Mouse (Mus musculus): Measurements from ENCODE around the gene Has1. TPM values are rescaled to one million over a fixed set of nuclear protein-coding genes. Genes with fewer than 3 reads are reported as not detected.
A peak's percentile ranks its signal among the peaks of the same experiment; 100 is the strongest.

The Has1 gene
- polyA plus RNA-seq, 2 experiments, result 0.25 to 1.6 TPM

DNA sequence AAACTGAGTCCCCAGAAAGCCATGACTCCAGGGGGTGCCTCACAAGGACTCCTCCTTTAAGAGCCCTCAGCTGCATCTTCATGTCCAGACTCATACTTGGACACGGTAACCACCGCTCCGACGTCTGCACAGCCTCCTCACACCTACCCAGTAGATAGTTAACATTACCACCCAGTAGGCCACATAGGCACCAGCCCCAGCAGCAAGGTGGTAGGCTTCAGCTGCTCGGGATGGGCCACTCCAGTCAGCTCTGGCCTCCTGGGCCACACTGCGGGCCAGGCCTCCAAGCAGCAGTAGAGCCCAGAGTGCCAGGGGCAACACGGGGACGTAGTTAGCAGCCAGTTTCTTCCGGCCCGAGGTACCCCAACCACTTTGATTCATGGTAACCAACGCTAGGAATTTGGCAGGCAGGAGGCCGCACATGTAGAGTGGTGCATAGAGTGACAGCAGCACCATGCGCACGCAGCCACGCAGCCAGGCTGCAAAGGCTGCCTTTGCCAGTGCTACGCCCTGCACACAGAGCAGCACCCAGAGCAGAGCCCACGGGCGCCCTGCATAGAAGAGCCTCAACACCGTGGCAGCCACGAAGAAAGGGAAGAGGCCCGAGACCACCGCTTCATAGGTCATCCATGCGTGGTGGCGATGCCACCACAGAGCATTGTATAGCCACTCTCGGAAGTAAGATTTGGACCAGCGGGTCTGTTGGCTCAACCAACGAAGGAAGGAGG lies 11.3 kb downstream of the Has1 start:
- no peak overlapping the region for H3K4me2 ChIP-seq (replicated peaks; ENCODE audit: low read depth, low read length, severe bottlenecking)
- no peak for TF ChIP-seq POLR2A (IDR thresholded peaks at IDR 0.05; ENCODE audit: borderline replicate concordance, extremely low read depth, insufficient read depth, insufficient read length)
- H3K9ac ChIP-seq (ENCODE audit: low read depth, low read length, severe bottlenecking), result no peak overlapping the region
- H3K27me3 ChIP-seq (ENCODE audit: control insufficient read depth, insufficient read depth, low read length), result no peaks in the 10 kb centered on the region
- H3K4me1 ChIP-seq (ENCODE audit: control insufficient read depth, insufficient read depth, low read length), result no peaks in the 10 kb centered on the region; the same call in 1 of the 2 replicates
- no peak overlapping the region for H3K27ac ChIP-seq (replicated peaks; ENCODE audit: low read depth, low read length)
- ATAC-seq (ENCODE audit: low FRiP score, low read depth) (no peak), DNase-seq (ENCODE audit: low spot score) (no peak)
- H3K9me3 ChIP-seq (ENCODE audit: control insufficient read depth, low read length), result no peaks in the 10 kb centered on the region
- H3K4me3 ChIP-seq (replicated peaks; ENCODE audit: low read length), result no peak overlapping the region
- H3K36me3 ChIP-seq (ENCODE audit: control insufficient read depth, insufficient read depth, low read length), result peaks cover 46% of the 10 kb centered on the region
- WGBS, result 72% methylated on average over 27 of the region's 27 CpGs

DNA sequence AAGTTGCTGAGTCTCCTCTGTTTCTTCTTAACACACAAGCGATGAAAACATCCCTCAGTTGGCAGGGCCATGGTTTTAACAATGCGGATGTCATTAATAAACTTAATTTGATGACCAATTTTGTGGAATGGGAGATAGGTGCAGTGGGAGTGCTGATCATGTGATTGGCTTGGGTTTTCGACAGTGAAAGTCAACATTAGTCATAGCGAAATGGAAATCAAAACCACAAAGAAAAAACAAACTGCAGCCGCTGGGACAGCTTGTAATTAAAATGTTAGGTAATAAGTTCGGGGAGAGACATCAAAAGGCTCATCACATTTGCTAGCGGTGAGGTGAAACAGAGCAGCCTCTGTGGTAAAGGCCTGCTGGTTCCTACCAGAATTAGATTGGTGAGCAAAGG lies 14.2 kb downstream of the Has1 start:
- H3K4me1 ChIP-seq (ENCODE audit: control insufficient read depth, insufficient read depth, low read length), result peaks cover 21% of the 10 kb centered on the region
- DNase-seq (ENCODE audit: low spot score), result no peak
- peaks cover 60% of the 10 kb centered on the region for H3K36me3 ChIP-seq (ENCODE audit: control insufficient read depth, insufficient read depth, low read length)
- H3K4me3 ChIP-seq (replicated peaks; ENCODE audit: low read length), result no peak overlapping the region
- TF ChIP-seq POLR2A (IDR thresholded peaks at IDR 0.05; ENCODE audit: borderline replicate concordance, extremely low read depth, insufficient read depth, insufficient read length), result no peak
- H3K27me3 ChIP-seq (ENCODE audit: control insufficient read depth, insufficient read depth, low read length), result no peaks in the 10 kb centered on the region
- H3K4me2 ChIP-seq (replicated peaks; ENCODE audit: low read depth, low read length, severe bottlenecking), result no peak overlapping the region
- WGBS, result 90% methylated on average over 7 of the region's 7 CpGs
- H3K27ac ChIP-seq (replicated peaks; ENCODE audit: low read depth, low read length), result no peak overlapping the region
- H3K9me3 ChIP-seq (ENCODE audit: control insufficient read depth, low read length), result no peaks in the 10 kb centered on the region
- H3K9ac ChIP-seq (ENCODE audit: low read depth, low read length, severe bottlenecking), result no peak overlapping the region
- ATAC-seq (ENCODE audit: low FRiP score, low read depth), result no peak

DNA sequence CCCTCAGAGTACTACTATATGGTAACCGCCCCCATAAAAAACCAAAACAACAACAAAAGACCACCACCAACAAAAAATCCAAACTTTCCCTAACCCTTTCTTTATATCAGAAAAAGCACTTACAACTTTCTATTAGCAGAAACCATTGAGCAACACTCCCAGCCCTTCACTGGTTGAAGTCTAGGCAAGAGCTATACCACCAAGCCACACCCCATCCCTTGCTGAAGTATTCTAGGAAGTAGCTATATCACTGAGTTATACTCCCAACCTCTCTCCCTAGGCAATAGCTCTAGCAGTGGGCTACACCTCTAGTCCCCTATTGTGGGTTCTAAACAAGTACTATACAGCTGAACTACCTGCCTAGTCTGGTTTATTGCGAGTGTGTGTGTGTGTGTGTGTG lies 15.7 kb downstream of the Has1 start:
- H3K27me3 ChIP-seq (ENCODE audit: control insufficient read depth, insufficient read depth, low read length), result no peaks in the 10 kb centered on the region
- no peak overlapping the region for H3K4me2 ChIP-seq (replicated peaks; ENCODE audit: low read depth, low read length, severe bottlenecking)
- no peak overlapping the region for H3K27ac ChIP-seq (replicated peaks; ENCODE audit: low read depth, low read length)
- TF ChIP-seq POLR2A (IDR thresholded peaks at IDR 0.05; ENCODE audit: borderline replicate concordance, extremely low read depth, insufficient read depth, insufficient read length), result no peak
- H3K4me1 ChIP-seq (ENCODE audit: control insufficient read depth, insufficient read depth, low read length), result peaks cover 35% of the 10 kb centered on the region
- WGBS, result 91% methylated on average over 2 of the region's 2 CpGs
- peaks cover 70% of the 10 kb centered on the region for H3K36me3 ChIP-seq (ENCODE audit: control insufficient read depth, insufficient read depth, low read length)
- no peak overlapping the region for H3K9ac ChIP-seq (ENCODE audit: low read depth, low read length, severe bottlenecking)
- H3K4me3 ChIP-seq (replicated peaks; ENCODE audit: low read length), result no peak overlapping the region
- no peak for DNase-seq (ENCODE audit: low spot score)
- no peak for ATAC-seq (ENCODE audit: low FRiP score, low read depth)
- no peaks in the 10 kb centered on the region for H3K9me3 ChIP-seq (ENCODE audit: control insufficient read depth, low read length)

DNA sequence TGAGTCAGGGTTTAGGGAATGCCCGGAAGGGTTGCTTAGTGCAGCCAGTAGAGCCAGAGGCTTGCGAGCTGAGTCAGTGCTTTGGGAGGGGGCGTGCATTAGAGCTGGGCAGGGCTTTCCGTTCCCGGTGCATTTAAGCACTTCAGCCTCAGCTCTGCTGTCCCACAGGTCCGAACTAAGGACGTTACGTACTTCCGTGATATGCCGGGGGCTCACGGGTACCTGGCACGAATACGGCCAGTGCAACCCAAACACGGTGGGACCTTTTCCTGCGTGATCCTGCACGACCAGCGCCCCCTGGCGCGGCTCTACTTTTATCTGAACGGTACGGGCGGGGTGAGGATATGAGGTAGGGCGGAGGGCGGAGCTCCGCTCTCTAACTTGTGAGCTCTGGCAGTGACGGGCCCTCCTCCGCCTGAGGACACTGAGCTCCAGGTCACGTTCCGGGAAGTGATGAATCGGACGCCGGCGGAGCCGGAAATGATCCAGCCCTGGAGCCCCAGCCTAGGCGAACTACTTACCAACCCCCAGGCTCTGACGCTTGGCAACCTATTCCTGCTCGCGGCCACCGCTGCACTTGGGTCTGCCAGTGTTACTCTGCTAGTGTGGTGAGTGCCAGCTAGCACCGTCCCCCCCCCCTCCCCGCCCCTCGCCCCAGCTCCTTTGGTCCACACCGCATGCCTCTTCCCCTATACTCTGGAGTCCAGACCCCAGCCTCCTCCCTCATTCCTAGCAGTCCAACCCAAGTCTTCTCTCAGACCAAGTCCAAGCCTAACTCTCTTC lies 16.9 kb downstream of the Has1 start:
- 1% methylated on average over 42 of the region's 43 CpGs for WGBS
- Histone ChIP-seq H3K4me2 (replicated peaks; ENCODE audit: low read depth, low read length, severe bottlenecking) (peak overlapping the region; percentile 63), H3K4me1 (ENCODE audit: control insufficient read depth, insufficient read depth, low read length) (peaks cover 39% of the 10 kb centered on the region), H3K27ac (replicated peaks; ENCODE audit: low read depth, low read length) (peak overlapping the region; percentile 75), H3K9ac (ENCODE audit: low read depth, low read length, severe bottlenecking) (peak overlapping the region; percentile 38; the same call in 1 of the 2 replicates), H3K36me3 (ENCODE audit: control insufficient read depth, insufficient read depth, low read length) (peaks cover 81% of the 10 kb centered on the region), H3K4me3 (replicated peaks; ENCODE audit: low read length) (peak overlapping the region; percentile 37), H3K27me3 (ENCODE audit: control insufficient read depth, insufficient read depth, low read length) (no peaks in the 10 kb centered on the region), H3K9me3 (ENCODE audit: control insufficient read depth, low read length) (no peaks in the 10 kb centered on the region)
- ATAC-seq (ENCODE audit: low FRiP score, low read depth) (peak; percentile 93), DNase-seq (ENCODE audit: low spot score) (peak; percentile 93)
- no peak for TF ChIP-seq POLR2A (IDR thresholded peaks at IDR 0.05; ENCODE audit: borderline replicate concordance, extremely low read depth, insufficient read depth, insufficient read length)

DNA sequence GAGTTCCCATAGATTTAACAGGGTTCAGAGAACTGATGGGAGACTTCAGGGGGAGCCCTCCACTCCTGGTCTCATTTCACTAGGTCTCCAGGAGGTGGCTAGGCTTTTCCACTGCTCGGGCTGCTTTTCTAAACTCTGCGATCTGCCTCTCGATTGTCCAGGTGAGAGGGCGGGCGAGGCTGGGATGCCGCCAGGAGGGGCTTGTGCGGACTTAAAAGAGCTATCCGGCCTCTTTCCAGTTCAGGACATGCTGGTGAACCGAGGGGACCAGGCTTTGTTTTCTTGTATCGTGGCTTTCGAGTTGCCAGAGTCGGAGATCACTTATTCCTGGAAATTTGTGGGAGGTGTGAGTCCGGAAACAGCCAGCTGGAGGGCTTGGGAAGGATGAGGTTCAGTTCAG lies 17.6 kb downstream of the Has1 start:
- H3K36me3 ChIP-seq (ENCODE audit: control insufficient read depth, insufficient read depth, low read length), result peaks cover 82% of the 10 kb centered on the region
- no peak for TF ChIP-seq POLR2A (IDR thresholded peaks at IDR 0.05; ENCODE audit: borderline replicate concordance, extremely low read depth, insufficient read depth, insufficient read length)
- ATAC-seq (ENCODE audit: low FRiP score, low read depth) (no peak), DNase-seq (ENCODE audit: low spot score) (no peak)
- 9% methylated on average over 13 of the region's 13 CpGs for WGBS
- H3K27ac ChIP-seq (replicated peaks; ENCODE audit: low read depth, low read length), result peak overlapping the region; percentile 75
- peaks cover 39% of the 10 kb centered on the region for H3K4me1 ChIP-seq (ENCODE audit: control insufficient read depth, insufficient read depth, low read length)
- H3K4me3 ChIP-seq (replicated peaks; ENCODE audit: low read length), result peak overlapping the region; percentile 37
- H3K9me3 ChIP-seq (ENCODE audit: control insufficient read depth, low read length), result no peaks in the 10 kb centered on the region
- no peaks in the 10 kb centered on the region for H3K27me3 ChIP-seq (ENCODE audit: control insufficient read depth, insufficient read depth, low read length)
- peak overlapping the region; percentile 38; the same call in 1 of the 2 replicates for H3K9ac ChIP-seq (ENCODE audit: low read depth, low read length, severe bottlenecking)
- peak overlapping the region; percentile 63 for H3K4me2 ChIP-seq (replicated peaks; ENCODE audit: low read depth, low read length, severe bottlenecking)
